Mouse (Mus musculus): ENCODE results near the gene Hectd1. TPM values are rescaled to one million over a fixed set of nuclear protein-coding genes. Genes with fewer than 3 reads are reported as not detected.

Hectd1 gene
- polyA plus RNA-seq, 1 experiment from 2014 or later = 32.3 TPM

DNA sequence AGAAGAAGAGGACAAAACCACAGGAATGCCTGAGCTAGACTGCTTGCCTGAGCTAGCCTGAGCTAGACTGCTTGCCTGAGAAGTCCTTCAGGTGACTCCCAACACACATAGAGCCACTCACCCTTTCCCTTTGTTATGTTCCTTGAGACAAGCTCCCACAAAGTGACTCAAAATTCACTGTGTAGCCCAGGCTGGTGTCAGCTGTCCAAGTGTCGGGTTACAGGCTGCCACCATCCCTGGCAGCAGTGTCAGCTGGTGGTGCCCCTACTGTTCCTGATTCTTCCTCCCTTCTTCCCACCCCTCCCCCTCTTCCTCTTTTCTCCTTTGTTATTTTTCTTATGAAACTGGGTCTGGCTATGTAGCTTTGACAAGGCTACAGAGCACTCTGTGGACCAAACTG is 125.5 kb downstream of the Hectd1 start:
- peaks cover 7% of the 10 kb centered on the region for H3K36me3 ChIP-seq (replicated peaks)
- H3K4me3 ChIP-seq = no peak overlapping the region
- no peak for DNase-seq (ENCODE audit: extremely low spot score, low spot score)
- peak overlapping the region; percentile 62 for H3K27ac ChIP-seq
- H3K4me1 ChIP-seq = peaks cover 20% of the 10 kb centered on the region
- H3K9me3 ChIP-seq = peaks cover 8% of the 10 kb centered on the region; the same call in 1 of the 2 replicates
- 26% methylated on average over 1 of the region's 1 CpGs for WGBS
- no peaks in the 10 kb centered on the region for H3K27me3 ChIP-seq (ENCODE audit: poor library complexity, severe bottlenecking)

DNA sequence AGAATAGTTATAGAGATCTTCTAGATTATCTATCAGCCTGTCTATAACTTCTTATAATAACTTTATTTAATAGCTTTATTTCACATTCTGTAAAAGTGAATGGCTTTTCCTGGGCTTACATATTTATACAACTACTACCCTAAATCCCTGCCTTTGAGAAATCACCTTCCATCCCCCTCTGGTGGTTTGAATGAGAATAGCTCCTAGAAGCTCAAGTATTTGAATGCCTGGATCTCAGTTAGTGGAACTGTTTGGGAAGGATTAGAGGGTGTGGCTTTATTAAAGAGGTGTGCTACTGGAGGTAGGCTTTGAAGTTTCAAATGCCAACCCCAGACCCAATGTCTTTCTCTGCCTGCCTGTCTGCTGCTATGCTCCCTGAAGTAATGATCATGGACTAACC is 127.6 kb downstream of the Hectd1 start:
- Histone ChIP-seq H3K27me3 (ENCODE audit: poor library complexity, severe bottlenecking) (no peaks in the 10 kb centered on the region), H3K4me1 (peaks cover 19% of the 10 kb centered on the region), H3K27ac (no peak overlapping the region), H3K9me3 (peaks cover 8% of the 10 kb centered on the region; the same call in 1 of the 2 replicates), H3K36me3 (replicated peaks) (peaks cover 7% of the 10 kb centered on the region), H3K4me3 (no peak overlapping the region)
- DNase-seq (ENCODE audit: extremely low spot score, low spot score) = no peak

DNA sequence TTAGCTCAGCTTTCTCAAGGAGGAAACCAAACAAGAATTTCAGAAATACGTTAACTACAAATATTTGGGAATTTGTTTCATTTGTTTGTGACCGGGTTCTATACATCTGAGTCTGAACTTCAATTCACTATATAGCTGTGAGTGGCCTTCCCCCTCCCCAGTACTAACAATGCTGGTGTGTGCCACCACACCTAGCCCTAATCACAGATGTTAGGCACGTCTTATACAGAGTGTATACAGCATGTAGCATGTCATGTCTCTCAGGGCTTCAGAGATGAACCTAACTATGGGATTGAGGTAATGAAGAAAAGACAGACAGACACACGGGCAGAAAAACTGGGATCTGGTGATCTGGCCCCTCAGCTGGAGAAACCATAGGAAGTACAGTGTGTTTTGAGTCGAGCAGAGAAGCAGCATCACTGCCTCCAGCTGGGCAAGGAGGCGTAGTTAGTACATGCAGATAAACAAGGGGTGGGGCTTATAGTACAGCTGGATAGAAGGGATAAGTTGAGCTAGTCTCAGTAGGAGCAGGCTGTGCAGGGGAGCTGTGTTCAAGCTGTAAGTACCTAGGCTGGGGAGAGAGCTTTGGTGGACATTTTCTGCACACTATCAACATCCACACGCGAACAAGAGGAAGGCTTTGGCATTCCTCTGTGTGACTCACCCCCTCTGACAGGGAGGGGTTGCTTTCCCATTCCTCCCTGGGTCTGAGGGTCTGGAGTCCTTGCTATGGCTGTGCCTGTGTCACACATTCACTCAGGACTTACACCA is 129.5 kb downstream of the Hectd1 start:
- H3K4me3 ChIP-seq = no peak overlapping the region
- peaks cover 8% of the 10 kb centered on the region; the same call in 1 of the 2 replicates for H3K9me3 ChIP-seq
- 63% methylated on average over 8 of the region's 8 CpGs for WGBS
- peaks cover 19% of the 10 kb centered on the region for H3K4me1 ChIP-seq
- no peaks in the 10 kb centered on the region for H3K27me3 ChIP-seq (ENCODE audit: poor library complexity, severe bottlenecking)
- no peak for DNase-seq (ENCODE audit: extremely low spot score, low spot score)
- no peak overlapping the region for H3K27ac ChIP-seq
- peaks cover 7% of the 10 kb centered on the region for H3K36me3 ChIP-seq (replicated peaks)

DNA sequence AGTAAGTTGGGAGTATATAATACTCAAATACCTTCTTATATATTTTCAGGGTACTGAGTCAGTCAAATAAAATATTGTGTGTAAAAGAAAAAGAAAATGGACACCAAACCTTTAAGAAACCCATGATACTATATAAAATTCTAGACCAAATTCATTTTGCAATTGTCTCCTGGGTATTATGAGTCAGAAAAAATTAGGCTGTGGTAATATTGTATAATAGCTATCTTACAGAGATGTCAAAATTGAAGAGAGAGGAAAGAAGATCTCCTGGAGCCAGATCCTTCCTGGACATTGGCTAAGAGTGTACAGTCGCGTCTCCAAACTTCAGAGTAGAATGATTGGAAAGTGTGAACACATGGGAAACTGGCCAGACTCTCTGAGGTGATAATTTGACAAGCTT is 133.2 kb downstream of the Hectd1 start:
- Histone ChIP-seq H3K4me3 (no peak overlapping the region), H3K36me3 (replicated peaks) (no peaks in the 10 kb centered on the region; the same call in 1 of the 2 replicates), H3K27me3 (ENCODE audit: poor library complexity, severe bottlenecking) (no peaks in the 10 kb centered on the region), H3K27ac (no peak overlapping the region), H3K4me1 (peaks cover 17% of the 10 kb centered on the region), H3K9me3 (no peaks in the 10 kb centered on the region)
- DNase-seq (ENCODE audit: extremely low spot score, low spot score) = no peak
- 94% methylated on average over 2 of the region's 2 CpGs for WGBS

DNA sequence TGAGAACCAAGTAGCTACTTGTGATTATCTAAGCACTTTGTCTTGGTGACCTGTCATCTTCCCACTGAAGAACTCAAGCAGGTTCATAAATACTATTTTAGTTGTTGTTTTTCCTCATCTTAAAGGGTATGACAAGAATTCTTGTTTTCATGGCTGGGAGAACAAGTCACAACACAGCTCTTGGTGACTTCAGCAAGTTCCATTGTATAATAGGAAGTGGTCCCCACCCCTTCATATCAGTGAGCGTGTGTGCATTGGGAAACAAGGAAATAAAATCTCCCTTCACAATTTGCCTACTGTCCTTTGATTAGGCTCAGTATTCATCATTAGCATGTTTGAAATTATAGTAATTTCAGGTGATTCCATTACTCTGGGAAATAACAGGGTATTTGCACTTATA is 134.4 kb downstream of the Hectd1 start:
- WGBS = 85% methylated on average over 1 of the region's 1 CpGs
- H3K4me3 ChIP-seq = no peak overlapping the region

DNA sequence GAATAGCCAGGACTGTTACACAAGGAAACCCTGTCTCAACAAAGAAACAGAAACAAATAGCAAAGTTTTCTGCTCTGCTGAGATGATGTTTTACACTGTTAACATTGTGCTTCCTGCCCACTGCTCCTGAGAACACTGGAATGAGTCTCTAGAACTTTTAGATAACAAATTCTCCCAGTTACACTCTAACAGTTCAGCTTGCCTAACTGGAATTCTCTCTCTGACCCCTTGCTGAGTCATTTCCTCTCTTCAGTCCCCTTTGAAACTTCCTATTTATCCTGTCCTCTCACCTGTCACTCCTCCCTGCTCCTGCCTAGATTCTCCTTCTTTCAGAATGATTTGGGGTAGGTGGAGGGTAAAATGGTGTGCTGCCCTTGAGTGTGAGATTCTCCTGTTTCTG is 135.2 kb downstream of the Hectd1 start:
- no peaks in the 10 kb centered on the region for H3K27me3 ChIP-seq (ENCODE audit: poor library complexity, severe bottlenecking)
- no peak for DNase-seq (ENCODE audit: extremely low spot score, low spot score)
- no peak overlapping the region for H3K27ac ChIP-seq
- no peaks in the 10 kb centered on the region for H3K9me3 ChIP-seq
- no peaks in the 10 kb centered on the region for H3K36me3 ChIP-seq (replicated peaks)
- no peak overlapping the region for H3K4me3 ChIP-seq
- H3K4me1 ChIP-seq = peaks cover 26% of the 10 kb centered on the region

More for the DNA sequence above, 134.4 kb downstream of the Hectd1 start:
- no peaks in the 10 kb centered on the region for H3K9me3 ChIP-seq
- no peaks in the 10 kb centered on the region for H3K36me3 ChIP-seq (replicated peaks)
- no peaks in the 10 kb centered on the region for H3K27me3 ChIP-seq (ENCODE audit: poor library complexity, severe bottlenecking)
- H3K4me1 ChIP-seq = peaks cover 21% of the 10 kb centered on the region
- no peak overlapping the region for H3K27ac ChIP-seq
- DNase-seq (ENCODE audit: extremely low spot score, low spot score) = no peak

Other genes with a start within 250 kb of the Hectd1 start
- 1.9 and 3.4 TPM in 2 replicates for gene Coch, start 236.2 kb downstream of the Hectd1 start, polyA plus RNA-seq (2016; fragmentation: Nextera tagmentation; extraction: Ambion mirVana)
- 40.3 and 41.7 TPM in 2 replicates for gene Ap4s1, start 138.5 kb downstream of the Hectd1 start, polyA plus RNA-seq (2016; fragmentation: Nextera tagmentation; extraction: Ambion mirVana)
- 40.8 and 41.0 TPM in 2 replicates for gene Strn3, start 137.6 kb downstream of the Hectd1 start, polyA plus RNA-seq (2016; fragmentation: Nextera tagmentation; extraction: Ambion mirVana)
- 14.0 and 14.5 TPM in 2 replicates for gene Heatr5a, start 141.8 kb upstream of the Hectd1 start, polyA plus RNA-seq (2016; fragmentation: Nextera tagmentation; extraction: Ambion mirVana)
- 28.9 and 31.2 TPM in 2 replicates for gene Dtd2, start 177.0 kb upstream of the Hectd1 start, polyA plus RNA-seq (2016; fragmentation: Nextera tagmentation; extraction: Ambion mirVana)
- not detected in 2 replicates for gene Gpr33, start 198.5 kb upstream of the Hectd1 start, polyA plus RNA-seq (2016; fragmentation: Nextera tagmentation; extraction: Ambion mirVana)

Data from forebrain, embryonic 10.5 days (tissue).